Mouse (Mus musculus) left cerebral cortex, adult 18-20 months (tissue): ENCODE measurements around the gene Lyrm9. TPM values are rescaled to one million over a fixed set of nuclear protein-coding genes. Genes with fewer than 3 reads are reported as not detected.

Experiments used
- total RNA-seq, 2 experiments: library from RNA; stranded (reverse); gene quantifications; 2 replicates each; pipeline ENCODE4 v1.2.3; 2021

Gene Lyrm9
- total RNA-seq, 2 experiments from 2014 or later, result 28.1 to 32.5 TPM

Other genes starting within 250 kb of the Lyrm9 start
- 100 to 1,000 TPM; 103 to 113 TPM for gene Nlk, start 129.2 kb upstream of the Lyrm9 start, total RNA-seq
- gene Ccnq, start 74.9 kb upstream of the Lyrm9 start, total RNA-seq, result 10 to 100 TPM; 16.1 to 16.7 TPM
- gene Nos2, start 94.2 kb downstream of the Lyrm9 start, total RNA-seq, result under 1 TPM; 0.19 to 0.33 TPM
- gene Lgals9, start 158.4 kb downstream of the Lyrm9 start, total RNA-seq, result 1 to 10 TPM; 4.6 to 5.1 TPM